ENCODE assay signal across 12 mouse cellular contexts in genomic region chr14:9811847-9812321, GRCm38 (mm10).
A peak's percentile ranks its signal among the peaks of the same experiment; 100 is the strongest.
DNase-seq lines count a peak whose midpoint lies in the region; ATAC-seq and TF ChIP-seq lines count a peak whose summit lies in the region.
"Had no signal": no experiment of that assay in that cellular context is flagged by ENCODE, and none has a peak within 500 bp of the region (broad histone marks: within the 10 kb centered on the region; RNA-seq: fewer than 3 reads in every experiment).

No protein-coding gene starts in this region.

- H3K36me3 ChIP-seq in hindbrain, embryonic 13.5 days, result no peaks in the 10 kb centered on the region
- H3K36me3 ChIP-seq in hindbrain, embryonic 12.5 days, result no peaks in the 10 kb centered on the region
- no peaks in the 10 kb centered on the region for H3K36me3 ChIP-seq in liver, postnatal 0 days (replicated peaks; ENCODE audit: insufficient read depth, low read length)
- H3K36me3 ChIP-seq: heart, embryonic 12.5 days; liver, embryonic 13.5 days had no signal

- no peaks in the 10 kb centered on the region for H3K9me3 ChIP-seq in hindbrain, embryonic 13.5 days
- no peaks in the 10 kb centered on the region for H3K9me3 ChIP-seq in hindbrain, embryonic 12.5 days (replicated peaks)
- no peaks in the 10 kb centered on the region for H3K9me3 ChIP-seq in liver, postnatal 0 days (ENCODE audit: low read length)
- H3K9me3 ChIP-seq: heart, embryonic 12.5 days; liver, embryonic 13.5 days had no signal

- H3K9ac ChIP-seq in hindbrain, embryonic 13.5 days, result no peak overlapping the region
- no peak overlapping the region for H3K9ac ChIP-seq in hindbrain, embryonic 12.5 days
- H3K9ac ChIP-seq in liver, postnatal 0 days (replicated peaks), result no peak overlapping the region
- H3K9ac ChIP-seq: heart, embryonic 12.5 days; liver, embryonic 13.5 days had no signal

- 53% methylated on average over 9 of the region's 9 CpGs for WGBS in hindbrain, embryonic 13.5 days
- WGBS in hindbrain, embryonic 12.5 days, result 58% methylated on average over 9 of the region's 9 CpGs
- 71% methylated on average over 9 of the region's 9 CpGs for WGBS in liver, postnatal 0 days (ENCODE audit: insufficient replicate concordance)

- no peak for TF ChIP-seq EP300 in liver, postnatal 0 days (IDR thresholded peaks at IDR 0.05; ENCODE audit: low read depth)

- H3K4me2 ChIP-seq in hindbrain, embryonic 13.5 days, result peak overlapping the region; percentile 23; the same call in 1 of the 2 replicates
- H3K4me2 ChIP-seq in hindbrain, embryonic 12.5 days (replicated peaks), result no peak overlapping the region
- H3K4me2 ChIP-seq in liver, postnatal 0 days (ENCODE audit: low read depth, low read length), result no peak overlapping the region
- H3K4me2 ChIP-seq: heart, embryonic 12.5 days; liver, embryonic 13.5 days had no signal

- H3K27ac ChIP-seq in hindbrain, embryonic 13.5 days, result peak overlapping the region; percentile 66
- H3K27ac ChIP-seq in hindbrain, embryonic 12.5 days, result no peak overlapping the region
- H3K27ac ChIP-seq in liver, postnatal 0 days (ENCODE audit: low read depth), result no peak overlapping the region
- H3K27ac ChIP-seq: liver, embryonic 13.5 days had no signal

- ATAC-seq in hindbrain, embryonic 13.5 days (ENCODE audit: low FRiP score), result no peak
- no peak for ATAC-seq in hindbrain, embryonic 12.5 days (ENCODE audit: low FRiP score)
- no peak for ATAC-seq in liver, postnatal 0 days

- peaks cover 14% of the 10 kb centered on the region for H3K4me1 ChIP-seq in hindbrain, embryonic 13.5 days (replicated peaks)
- H3K4me1 ChIP-seq in hindbrain, embryonic 12.5 days, result peaks cover 6% of the 10 kb centered on the region; the same call in 1 of the 2 replicates
- no peaks in the 10 kb centered on the region for H3K4me1 ChIP-seq in liver, postnatal 0 days (ENCODE audit: insufficient read depth)
- H3K4me1 ChIP-seq: heart, embryonic 12.5 days; liver, embryonic 13.5 days had no signal

- no peak for TF ChIP-seq CTCF in liver, postnatal 0 days (IDR thresholded peaks at IDR 0.05; ENCODE audit: low read depth)

- H3K27me3 ChIP-seq in hindbrain, embryonic 13.5 days, result no peaks in the 10 kb centered on the region
- H3K27me3 ChIP-seq in hindbrain, embryonic 12.5 days, result no peaks in the 10 kb centered on the region
- H3K27me3 ChIP-seq in liver, postnatal 0 days (ENCODE audit: insufficient read depth, low read length), result no peaks in the 10 kb centered on the region
- H3K27me3 ChIP-seq: heart, embryonic 12.5 days; liver, embryonic 13.5 days had no signal

- peak; percentile 9 to 31 for DNase-seq in right cerebral cortex, adult 2 months (ENCODE audit: low spot score in 2 of 2)
- no peak for DNase-seq in right cerebral cortex, postnatal 14 days
- DNase-seq in layer of hippocampus, postnatal 36 days, result peak; percentile 57 to 62
- no peak for DNase-seq in lung, adult 18-20 months
- no peak for DNase-seq in liver, postnatal 0 days
- DNase-seq in lung, postnatal 36 days, result no peak
- DNase-seq: kidney, adult 2 months; liver, embryonic 13.5 days; thymus, postnatal 14 days had no signal

- H3K4me3 ChIP-seq in hindbrain, embryonic 13.5 days, result no peak overlapping the region
- no peak overlapping the region for H3K4me3 ChIP-seq in hindbrain, embryonic 12.5 days
- H3K4me3 ChIP-seq in liver, postnatal 0 days (ENCODE audit: low read depth, low read length), result no peak overlapping the region
- H3K4me3 ChIP-seq: heart, embryonic 12.5 days; liver, embryonic 13.5 days had no signal

Comparison
In these comparisons a context has a peak if more than half of its experiments do, and no peak if none do; other contexts are left out.
1. DNase-seq: peak in right cerebral cortex, adult 2 months (2 of 2) and layer of hippocampus, postnatal 36 days (2 of 2); none in right cerebral cortex, postnatal 14 days (single experiment), lung, adult 18-20 months (0 of 2), liver, postnatal 0 days (single experiment) and lung, postnatal 36 days (single experiment).